Mouse (Mus musculus) olfactory bulb, adult 2 months (tissue): ENCODE measurements at regions not wholly inside any gene's neighbourhood (a gene's known extent, or its start where the extent isn't known, plus 50 kb on each side); places are given as distances from the start of the nearest gene placed in this dataset.

Experiments used
- CTCF ChIP-seq: fragments of 200-500 bp; IDR thresholded peaks from 2 replicates; pipeline ENCODE4 v1.5.1; 2012; ENCODE audit warnings: low read depth, mild to moderate bottlenecking, low read length, moderate library complexity; ENCODE audit not compliant: insufficient read depth
- POLR2A ChIP-seq: fragments of 200-500 bp; IDR thresholded peaks from 2 replicates; pipeline ENCODE4 v1.6.1; 2012; ENCODE audit warnings: mild to moderate bottlenecking, low read depth, low read length, moderate library complexity; ENCODE audit not compliant: insufficient read depth

DNA sequence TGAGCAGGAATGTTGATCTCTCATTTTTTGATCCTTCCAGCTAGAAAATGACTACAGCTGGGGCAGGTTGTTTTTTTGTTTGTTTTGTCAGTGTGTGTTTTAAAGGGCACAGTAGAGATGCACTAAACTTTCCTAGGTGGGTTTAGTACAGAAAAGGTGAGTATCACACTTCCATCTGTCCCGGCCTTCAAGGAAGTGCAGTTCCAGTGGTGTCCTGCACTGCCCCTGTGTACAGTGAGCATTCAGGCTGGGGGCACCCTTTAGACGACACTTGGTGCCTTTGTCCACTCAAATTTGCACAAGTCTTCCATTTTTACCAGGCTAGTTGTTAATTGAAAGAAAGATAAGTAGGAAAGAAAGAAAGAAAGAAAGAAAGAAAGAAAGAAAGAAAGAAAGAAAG is 218.8 kb upstream of the Trib2 start:
- TF ChIP-seq POLR2A (no peak), CTCF (no peak)
